Mouse (Mus musculus) cerebellum, adult 2 months (tissue): ENCODE results near the gene Fosb. TPM values are rescaled to one million over a fixed set of nuclear protein-coding genes. Genes with fewer than 3 reads are reported as not detected.

Experiments used
- DNase-seq, 2 experiments: peaks; one replicate each; pipeline ENCODE4 v3.0.0; 2021
- H3K27ac ChIP-seq: fragments of 200-500 bp; 2 replicates; pipeline ENCODE4 v1.5.1; 2012; ENCODE audit warnings: low read length, control low read depth, inconsistent platforms; ENCODE audit not compliant: insufficient read depth
- H3K27me3 ChIP-seq: fragments of 200-500 bp; 2 replicates; pipeline ENCODE4 v1.6.1; 2012; ENCODE audit warnings: inconsistent platforms, mild to moderate bottlenecking, low read length, moderate library complexity; ENCODE audit not compliant: control insufficient read depth, insufficient read depth
- H3K4me1 ChIP-seq: fragments of 200-500 bp; 2 replicates; pipeline ENCODE4 v1.6.1; 2011; ENCODE audit warnings: low read length; ENCODE audit not compliant: control insufficient read depth, insufficient read depth
- H3K4me3 ChIP-seq: fragments of 200-500 bp; replicated peaks from 2 replicates; pipeline ENCODE3; 2011; ENCODE audit warnings: mild to moderate bottlenecking, low read depth, low read length, control low read depth; ENCODE audit not compliant: insufficient read depth
- CTCF ChIP-seq: fragments of 200-500 bp; IDR thresholded peaks from 2 replicates; pipeline ENCODE4 v1.5.1; 2011; ENCODE audit warnings: low read depth, mild to moderate bottlenecking, control low read depth, low read length, moderate library complexity, borderline replicate concordance; ENCODE audit not compliant: insufficient read depth
- POLR2A ChIP-seq: fragments of 200-500 bp; IDR thresholded peaks from 2 replicates; pipeline ENCODE4 v1.6.1; 2011; ENCODE audit warnings: low read length, control low read depth, borderline replicate concordance; ENCODE audit not compliant: insufficient read depth
- WGBS: fragments of 180-500 bp; shearing (Covaris S2); methylation state at CpG from one replicate; pipeline ENCODE4 v1.1.7; 2018; 5-methylcytosine and 5-hydroxymethylcytosine counted together
- polyA plus RNA-seq: library from polyadenylated mRNA; depleted of rRNA; stranded (reverse); fragments of >200 nt; gene quantifications from 2 replicates; pipeline ENCODE4 v1.2.3, GENCODE M21; 2012

The Fosb gene
- polyA plus RNA-seq, 1 experiment: 0.67 TPM

DNA sequence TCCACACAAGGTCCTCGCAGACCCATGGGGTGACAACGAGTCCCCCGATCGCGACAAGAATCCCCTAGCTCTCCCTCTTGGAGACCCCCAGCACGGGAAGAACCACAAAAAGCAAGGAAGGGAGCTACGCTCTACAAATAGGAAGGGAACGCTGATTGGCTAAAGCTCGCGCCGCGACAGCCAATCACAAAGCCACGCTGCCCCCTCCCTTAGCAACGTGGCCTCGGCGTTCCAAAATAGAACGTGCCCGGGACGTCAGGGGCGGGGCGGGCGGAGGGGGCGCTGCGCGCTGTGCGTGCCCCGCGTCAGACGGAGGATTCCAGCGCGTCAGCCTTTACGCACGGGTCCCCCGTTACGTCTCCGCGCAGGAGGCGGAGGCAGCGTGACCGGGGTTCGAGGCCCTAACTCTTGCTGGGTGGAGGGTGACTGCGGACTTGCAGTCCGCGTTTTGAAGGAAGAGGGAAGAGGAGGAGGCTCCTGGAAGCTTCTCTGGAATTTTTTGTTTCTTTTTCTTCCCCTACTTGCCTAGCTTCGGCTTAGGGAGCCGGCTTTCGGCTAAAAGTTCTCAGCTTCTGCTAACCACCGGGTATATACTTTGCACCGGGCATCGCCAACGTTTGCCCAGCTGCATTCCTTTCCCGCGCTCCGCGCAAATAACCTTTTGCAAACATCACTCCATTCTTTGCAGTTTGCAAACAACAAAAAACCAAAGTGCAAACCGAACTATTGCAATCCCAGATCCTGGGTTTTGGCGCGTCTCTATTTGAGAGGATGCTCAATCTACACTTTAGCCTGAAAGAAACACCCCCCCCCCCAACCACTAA is 1.2 kb downstream of the Fosb start:
- 1% methylated on average over 58 of the region's 58 CpGs for WGBS
- peak overlapping the region; percentile 82 for H3K27ac ChIP-seq
- TF ChIP-seq CTCF: no peak
- peak; percentile 73; the same call in 1 of the 2 replicates for TF ChIP-seq POLR2A
- DNase-seq: peak; percentile 97 to 98
- peaks cover 3% of the 10 kb centered on the region; the same call in 1 of the 2 replicates for H3K4me1 ChIP-seq
- peaks cover 2% of the 10 kb centered on the region; the same call in 1 of the 2 replicates for H3K27me3 ChIP-seq
- H3K4me3 ChIP-seq: peak overlapping the region; percentile 73

DNA sequence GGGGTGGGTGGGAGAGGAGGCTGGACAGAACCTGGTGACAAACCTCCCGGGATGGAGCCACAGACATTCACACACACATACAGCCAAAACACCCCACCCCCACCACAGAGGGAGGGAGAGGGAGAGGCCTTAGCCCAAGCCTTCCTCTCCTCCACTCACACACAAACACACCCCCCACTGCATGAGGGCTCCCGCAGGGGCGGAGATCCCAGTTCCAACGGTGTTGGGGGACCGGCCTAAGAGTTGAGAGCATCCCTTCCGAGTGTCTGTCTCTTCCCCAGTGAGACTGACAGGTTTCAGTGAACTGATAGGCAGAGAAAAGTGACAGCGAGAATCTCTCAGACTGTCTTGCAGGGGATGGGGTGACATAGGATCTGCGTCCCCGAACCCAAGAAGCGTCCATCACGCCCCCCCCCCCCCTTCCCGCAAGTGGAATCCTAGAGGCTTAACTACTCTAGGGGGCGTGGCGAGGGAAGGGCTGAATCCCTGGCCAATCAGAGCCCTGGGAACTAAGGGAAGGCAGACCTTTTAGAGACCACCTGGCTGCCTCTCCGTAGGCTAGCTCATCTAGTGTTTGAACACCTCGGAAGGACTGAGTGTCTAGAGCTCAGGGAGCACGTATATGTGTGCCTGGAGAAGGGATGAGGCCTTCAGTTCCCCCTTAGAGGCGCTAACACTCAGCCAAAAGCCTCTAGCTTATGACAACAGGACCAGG is 2.0 kb downstream of the Fosb start:
- peaks cover 2% of the 10 kb centered on the region; the same call in 1 of the 2 replicates for H3K27me3 ChIP-seq
- H3K4me3 ChIP-seq: peak overlapping the region; percentile 73
- TF ChIP-seq POLR2A: no peak
- TF ChIP-seq CTCF: no peak
- H3K4me1 ChIP-seq: peaks cover 5% of the 10 kb centered on the region; the same call in 1 of the 2 replicates
- H3K27ac ChIP-seq: peak overlapping the region; percentile 82
- under 1% methylated on average over 18 of the region's 18 CpGs for WGBS
- peak; percentile 50 to 84 for DNase-seq

DNA sequence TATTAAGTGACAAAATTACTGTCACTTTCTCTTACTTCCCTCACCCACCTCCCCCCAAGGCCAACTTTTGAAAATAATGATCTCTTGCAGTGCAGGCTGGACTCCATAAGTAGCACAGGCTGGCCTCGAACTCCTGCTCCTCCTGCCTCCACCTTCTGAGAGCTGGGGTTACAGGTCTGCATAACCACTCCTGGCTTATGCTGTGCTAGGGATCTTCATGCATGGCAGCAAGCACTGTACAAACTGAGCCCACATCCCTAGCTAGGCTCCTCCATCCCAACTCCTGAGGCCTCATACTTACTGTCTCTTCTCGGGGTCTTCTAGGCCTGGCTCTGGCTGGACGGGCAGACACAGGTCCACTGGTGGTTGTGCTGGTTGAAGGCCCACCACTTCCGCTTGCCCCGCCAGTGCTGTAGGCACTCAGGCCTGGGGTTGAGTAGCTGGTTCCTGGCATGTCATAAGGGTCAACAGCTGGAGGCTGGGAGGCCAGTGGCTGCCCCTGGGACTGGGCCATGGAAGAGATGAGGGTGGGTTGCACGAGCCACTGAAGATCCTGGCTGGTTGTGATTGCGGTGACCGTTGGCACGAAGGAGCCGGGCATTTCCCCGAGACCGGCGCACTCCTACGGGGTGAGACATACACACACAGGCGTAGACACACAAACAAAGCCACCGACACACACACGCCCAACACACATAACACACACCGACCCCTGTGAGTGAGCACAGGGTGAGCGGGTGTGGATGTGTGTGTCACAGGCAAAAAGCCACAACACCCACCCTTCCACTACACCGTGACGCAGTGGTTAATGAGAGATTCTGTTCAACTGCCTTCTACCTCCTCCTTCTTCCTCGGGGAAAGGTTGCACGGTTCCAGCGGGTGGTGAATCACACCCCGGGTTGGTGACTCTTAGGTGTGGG is 2.8 kb downstream of the Fosb start:
- DNase-seq: no peak
- Histone ChIP-seq H3K4me3 (no peak overlapping the region), H3K4me1 (peaks cover 5% of the 10 kb centered on the region; the same call in 1 of the 2 replicates), H3K27ac (no peak overlapping the region), H3K27me3 (peaks cover 2% of the 10 kb centered on the region; the same call in 1 of the 2 replicates)
- TF ChIP-seq CTCF (no peak), POLR2A (no peak)
- WGBS: 63% methylated on average over 25 of the region's 25 CpGs

DNA sequence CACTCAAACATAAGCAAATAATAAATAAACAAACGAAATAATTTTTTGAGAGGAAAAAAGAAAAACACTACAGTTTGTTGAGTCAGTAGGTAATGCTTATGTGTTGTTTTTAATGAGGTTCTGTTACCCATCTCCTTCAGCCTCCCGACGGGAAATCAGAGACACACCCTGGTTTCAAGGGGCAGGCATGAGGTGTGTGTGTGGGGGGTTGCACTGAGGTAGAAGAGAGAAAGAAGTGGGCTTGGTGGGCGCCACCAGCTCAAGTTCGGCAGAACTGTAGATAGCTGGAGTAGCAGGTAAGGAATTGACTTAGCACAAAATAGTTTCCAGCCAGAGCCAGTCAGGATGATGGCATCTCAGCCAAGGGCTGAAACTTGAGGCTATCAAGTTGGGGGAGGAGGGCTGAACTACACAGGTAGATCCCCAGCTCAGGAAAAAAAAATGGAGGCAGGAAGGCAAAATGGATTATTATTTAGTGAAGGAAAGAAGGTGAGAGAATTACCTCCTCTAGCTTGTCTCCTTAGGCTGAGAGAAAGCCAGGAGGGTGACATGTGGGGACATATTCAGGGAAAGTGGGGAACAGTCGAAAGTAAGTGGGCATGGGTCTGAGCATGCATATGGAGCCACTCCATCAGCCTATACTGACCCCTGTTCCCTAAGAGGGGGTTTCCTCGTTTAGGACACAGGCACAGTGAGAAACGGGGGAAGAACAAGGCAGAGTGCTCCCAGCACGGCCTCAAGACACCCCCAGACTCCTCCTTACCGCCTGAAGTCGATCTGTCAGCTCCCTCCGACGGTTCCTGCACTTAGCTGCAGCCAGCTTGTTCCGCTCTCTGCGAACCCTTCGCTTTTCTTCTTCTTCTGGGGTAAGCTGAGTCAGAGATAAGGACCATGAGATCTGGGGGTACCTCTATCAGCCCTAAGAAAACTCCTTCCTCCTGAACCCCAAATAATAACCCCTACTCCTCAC is 3.8 kb downstream of the Fosb start:
- no peak for TF ChIP-seq CTCF
- Histone ChIP-seq H3K27ac (no peak overlapping the region), H3K4me3 (no peak overlapping the region), H3K27me3 (peaks cover 2% of the 10 kb centered on the region; the same call in 1 of the 2 replicates), H3K4me1 (peaks cover 5% of the 10 kb centered on the region; the same call in 1 of the 2 replicates)
- WGBS: 56% methylated on average over 16 of the region's 16 CpGs
- no peak for DNase-seq

DNA sequence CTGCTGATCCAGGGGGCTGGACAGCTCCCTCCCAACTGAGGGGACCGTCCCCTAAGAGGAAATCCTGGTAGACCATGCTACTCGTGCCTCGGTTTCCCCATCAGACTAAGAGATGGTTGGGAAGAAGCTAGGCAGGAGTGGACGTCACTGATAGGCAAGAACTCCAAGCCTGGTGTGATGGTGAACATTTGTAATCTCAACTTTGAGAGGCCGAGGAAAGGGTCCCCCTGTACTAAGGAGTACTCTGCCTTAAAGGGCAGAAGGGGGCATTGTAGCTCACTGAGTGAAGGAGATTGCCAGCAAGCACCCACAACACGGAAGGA is 4.5 kb downstream of the Fosb start:
- TF ChIP-seq POLR2A (no peak), CTCF (no peak)
- no peak for DNase-seq
- no peak overlapping the region for H3K4me3 ChIP-seq
- H3K27ac ChIP-seq: no peak overlapping the region
- 15% methylated on average over 6 of the region's 6 CpGs for WGBS
- peaks cover 2% of the 10 kb centered on the region; the same call in 1 of the 2 replicates for H3K27me3 ChIP-seq
- peaks cover 5% of the 10 kb centered on the region; the same call in 1 of the 2 replicates for H3K4me1 ChIP-seq

DNA sequence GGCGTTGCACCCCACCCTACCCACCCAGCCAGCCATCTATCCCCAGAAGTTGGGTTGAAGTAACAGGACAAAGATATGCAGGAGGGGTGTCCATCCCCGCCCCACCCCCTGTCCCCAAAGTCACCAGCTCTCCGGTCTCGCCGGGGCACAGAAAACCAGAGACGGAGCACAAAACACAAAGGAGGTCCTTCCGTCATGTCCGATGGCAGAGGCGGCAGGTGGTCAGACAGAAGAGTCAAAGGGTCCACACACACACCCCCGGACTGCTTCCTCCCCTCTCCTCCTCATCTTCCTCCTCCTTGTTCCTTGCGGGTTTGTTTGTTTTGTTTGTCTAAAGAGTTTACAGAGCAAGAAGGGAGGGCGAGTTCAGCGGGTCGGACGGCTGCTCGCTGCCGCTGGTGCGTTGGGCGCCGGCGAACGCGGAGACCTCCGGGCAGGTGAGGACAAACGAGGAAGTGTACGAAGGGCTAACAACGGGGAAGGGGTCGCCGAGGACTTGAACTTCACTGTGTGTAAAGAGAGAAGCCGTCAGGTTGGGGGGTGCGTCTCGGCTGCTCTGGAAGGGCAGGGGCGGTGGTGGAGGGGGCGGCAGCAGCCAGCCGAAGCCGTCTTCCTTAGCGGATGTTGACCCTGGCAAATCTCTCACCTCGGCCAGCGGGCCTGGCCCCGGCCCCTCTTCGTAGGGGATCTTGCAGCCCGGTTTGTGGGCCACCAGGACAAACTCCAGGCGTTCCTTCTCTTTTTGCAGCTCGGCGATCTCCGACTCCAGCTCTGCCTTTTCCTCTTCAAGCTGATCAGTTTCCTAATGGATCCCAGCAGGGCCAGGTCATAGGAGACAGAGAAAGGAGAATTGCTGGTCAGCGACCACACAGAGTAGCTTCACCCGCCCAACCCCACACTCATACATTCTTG is 5.1 kb downstream of the Fosb start:
- H3K4me1 ChIP-seq: peaks cover 5% of the 10 kb centered on the region; the same call in 1 of the 2 replicates
- WGBS: 4% methylated on average over 48 of the region's 48 CpGs
- H3K27me3 ChIP-seq: peaks cover 2% of the 10 kb centered on the region; the same call in 1 of the 2 replicates
- no peak overlapping the region for H3K27ac ChIP-seq
- peak overlapping the region; percentile 34 for H3K4me3 ChIP-seq
- DNase-seq: no peak
- no peak for TF ChIP-seq POLR2A
- no peak for TF ChIP-seq CTCF
